Mouse (Mus musculus): Measurements from ENCODE around the gene Pigl. TPM values are rescaled to one million over a fixed set of nuclear protein-coding genes. Genes with fewer than 3 reads are reported as not detected.

Pigl gene
- polyA plus RNA-seq, 1 experiment from 2014 or later: 13.8 TPM

- Histone ChIP-seq H3K27me3 (ENCODE audit: control insufficient read depth, insufficient read depth, low read length) (no peaks in the 10 kb centered on the region), H3K27ac (ENCODE audit: low read depth, low read length) (no peak overlapping the region), H3K36me3 (ENCODE audit: control insufficient read depth, insufficient read depth, low read length) (peaks cover 8% of the 10 kb centered on the region; the same call in 1 of the 2 replicates), H3K4me3 (ENCODE audit: low read depth, low read length) (peak overlapping the region; percentile 50), H3K9me3 (ENCODE audit: control insufficient read depth, low read length) (no peaks in the 10 kb centered on the region), H3K4me1 (replicated peaks; ENCODE audit: control insufficient read depth, insufficient read depth, low read length) (peaks cover 13% of the 10 kb centered on the region; the same call in 1 of the 2 replicates), H3K4me2 (ENCODE audit: low read depth, low read length, severe bottlenecking) (peak overlapping the region; percentile 80), H3K9ac (ENCODE audit: low read length) (peak overlapping the region; percentile 41; the same call in 1 of the 2 replicates)
- ATAC-seq (replicated peaks; ENCODE audit: low FRiP score) (no peak), DNase-seq (ENCODE audit: low spot score) (no peak)
- WGBS: 43% methylated on average over 1 of the region's 1 CpGs
Observed at GRCm38 (mm10) chr11:62553186-62553585, 94.9 kb downstream of the Pigl start.

DNA sequence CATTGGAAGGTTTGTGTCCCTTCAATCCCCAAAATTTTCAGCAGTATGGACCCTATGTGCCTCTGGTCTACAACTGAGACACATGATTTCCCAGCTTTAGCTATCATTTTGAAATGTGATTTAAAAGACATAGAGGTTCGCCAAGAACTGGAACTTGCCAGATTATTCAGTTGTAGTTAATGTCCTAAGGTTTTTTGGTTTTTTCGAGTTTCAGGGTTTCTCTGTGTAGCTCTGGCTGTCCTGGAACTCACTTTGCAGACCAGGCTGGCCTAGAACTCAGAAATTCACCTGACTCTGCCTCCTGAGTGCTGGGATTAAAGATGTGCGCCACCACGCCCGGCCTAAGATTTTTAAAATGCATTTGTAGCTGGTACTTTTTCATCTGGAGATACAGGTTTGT is 95.4 kb downstream of the Pigl start:
- Histone ChIP-seq H3K9ac (ENCODE audit: low read length) (peak overlapping the region; percentile 41; the same call in 1 of the 2 replicates), H3K9me3 (ENCODE audit: control insufficient read depth, low read length) (no peaks in the 10 kb centered on the region), H3K27me3 (ENCODE audit: control insufficient read depth, insufficient read depth, low read length) (no peaks in the 10 kb centered on the region), H3K36me3 (ENCODE audit: control insufficient read depth, insufficient read depth, low read length) (peaks cover 8% of the 10 kb centered on the region; the same call in 1 of the 2 replicates), H3K27ac (ENCODE audit: low read depth, low read length) (no peak overlapping the region), H3K4me2 (ENCODE audit: low read depth, low read length, severe bottlenecking) (peak overlapping the region; percentile 80), H3K4me1 (replicated peaks; ENCODE audit: control insufficient read depth, insufficient read depth, low read length) (peaks cover 13% of the 10 kb centered on the region; the same call in 1 of the 2 replicates), H3K4me3 (ENCODE audit: low read depth, low read length) (peak overlapping the region; percentile 50)
- DNase-seq (ENCODE audit: low spot score): no peak
- 82% methylated on average over 5 of the region's 5 CpGs for WGBS
- ATAC-seq (replicated peaks; ENCODE audit: low FRiP score): no peak

GRCm38 (mm10) chr11:62554163-62554855 is 96.0 kb downstream of the Pigl start:
- H3K27ac ChIP-seq (ENCODE audit: low read depth, low read length): no peak overlapping the region
- H3K27me3 ChIP-seq (ENCODE audit: control insufficient read depth, insufficient read depth, low read length): no peaks in the 10 kb centered on the region
- H3K36me3 ChIP-seq (ENCODE audit: control insufficient read depth, insufficient read depth, low read length): peaks cover 8% of the 10 kb centered on the region; the same call in 1 of the 2 replicates
- ATAC-seq (replicated peaks; ENCODE audit: low FRiP score) (no peak), DNase-seq (ENCODE audit: low spot score) (no peak)
- H3K9ac ChIP-seq (ENCODE audit: low read length): peak overlapping the region; percentile 8; the same call in 1 of the 2 replicates
- peaks cover 11% of the 10 kb centered on the region; the same call in 1 of the 2 replicates for H3K4me1 ChIP-seq (replicated peaks; ENCODE audit: control insufficient read depth, insufficient read depth, low read length)
- 79% methylated on average over 5 of the region's 5 CpGs for WGBS
- H3K9me3 ChIP-seq (ENCODE audit: control insufficient read depth, low read length): no peaks in the 10 kb centered on the region
- H3K4me3 ChIP-seq (ENCODE audit: low read depth, low read length): peak overlapping the region; percentile 50
- peak overlapping the region; percentile 80 for H3K4me2 ChIP-seq (ENCODE audit: low read depth, low read length, severe bottlenecking)

DNA sequence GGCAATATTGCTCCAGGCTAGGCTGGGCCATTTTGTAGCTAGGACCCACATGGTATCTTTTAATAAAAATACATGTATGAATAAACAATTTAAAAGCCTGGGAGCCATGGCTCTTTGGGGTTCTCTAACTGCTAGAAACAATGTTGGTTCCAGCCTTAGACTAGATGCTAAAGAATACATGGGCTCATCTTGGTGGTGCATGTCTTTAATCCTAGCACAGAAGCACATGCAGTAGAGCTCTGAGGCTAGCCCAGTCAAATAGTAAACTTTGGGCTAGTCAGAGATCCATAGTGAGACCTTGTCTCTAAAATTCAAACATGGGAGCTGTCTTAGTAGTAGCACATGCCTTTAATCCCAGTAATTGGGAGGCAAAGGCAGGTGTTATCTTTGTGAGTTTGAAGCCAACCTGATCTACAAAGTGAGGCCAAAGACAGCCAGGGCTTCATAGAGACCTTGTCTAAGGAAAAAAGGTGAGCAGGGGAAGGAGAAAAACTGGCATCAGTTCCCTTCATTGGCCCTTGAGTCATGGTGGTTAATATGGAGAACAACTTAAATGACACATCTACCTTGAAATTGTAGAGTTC is 96.8 kb downstream of the Pigl start:
- Histone ChIP-seq H3K4me2 (ENCODE audit: low read depth, low read length, severe bottlenecking) (peak overlapping the region; percentile 80), H3K9ac (ENCODE audit: low read length) (no peak overlapping the region), H3K36me3 (ENCODE audit: control insufficient read depth, insufficient read depth, low read length) (peaks cover 8% of the 10 kb centered on the region; the same call in 1 of the 2 replicates), H3K9me3 (ENCODE audit: control insufficient read depth, low read length) (no peaks in the 10 kb centered on the region), H3K27ac (ENCODE audit: low read depth, low read length) (no peak overlapping the region), H3K4me3 (ENCODE audit: low read depth, low read length) (0 out of 2 replicates have a peak overlapping the region, but pooled peaks have one; percentile 50), H3K4me1 (replicated peaks; ENCODE audit: control insufficient read depth, insufficient read depth, low read length) (peaks cover 9% of the 10 kb centered on the region; the same call in 1 of the 2 replicates), H3K27me3 (ENCODE audit: control insufficient read depth, insufficient read depth, low read length) (no peaks in the 10 kb centered on the region)
- DNase-seq (ENCODE audit: low spot score) (no peak), ATAC-seq (replicated peaks; ENCODE audit: low FRiP score) (no peak)

DNA sequence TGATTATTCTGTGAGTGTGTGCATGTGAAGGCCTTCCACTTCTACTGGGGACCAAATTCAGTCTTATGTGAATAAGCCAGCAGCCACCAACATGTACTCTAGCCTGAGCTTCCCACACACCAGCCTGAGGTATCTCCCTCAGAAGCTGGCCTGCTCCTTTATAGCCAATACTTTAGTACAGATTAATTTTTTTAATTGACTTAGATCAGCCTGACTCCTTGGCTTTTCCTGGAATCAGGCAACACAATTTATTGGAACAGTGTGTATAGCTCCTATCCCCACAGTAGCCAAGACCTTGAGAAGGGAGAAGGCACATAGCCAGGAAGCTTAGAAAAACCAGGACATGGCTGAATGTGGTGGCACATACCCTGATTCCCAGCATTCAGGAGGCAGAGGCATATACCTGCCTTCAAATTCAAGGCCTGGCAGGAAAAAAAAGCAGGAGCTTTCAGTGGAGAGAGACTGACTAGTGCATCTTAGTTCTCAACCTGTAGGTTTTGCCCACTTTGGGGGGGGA is 97.7 kb downstream of the Pigl start:
- peaks cover 8% of the 10 kb centered on the region; the same call in 1 of the 2 replicates for H3K36me3 ChIP-seq (ENCODE audit: control insufficient read depth, insufficient read depth, low read length)
- peaks cover 9% of the 10 kb centered on the region; the same call in 1 of the 2 replicates for H3K4me1 ChIP-seq (replicated peaks; ENCODE audit: control insufficient read depth, insufficient read depth, low read length)
- no peak overlapping the region for H3K27ac ChIP-seq (ENCODE audit: low read depth, low read length)
- no peak for ATAC-seq (replicated peaks; ENCODE audit: low FRiP score)
- DNase-seq (ENCODE audit: low spot score): no peak
- H3K27me3 ChIP-seq (ENCODE audit: control insufficient read depth, insufficient read depth, low read length): no peaks in the 10 kb centered on the region
- H3K4me2 ChIP-seq (ENCODE audit: low read depth, low read length, severe bottlenecking): no peak overlapping the region
- H3K4me3 ChIP-seq (ENCODE audit: low read depth, low read length): no peak overlapping the region
- no peak overlapping the region for H3K9ac ChIP-seq (ENCODE audit: low read length)
- H3K9me3 ChIP-seq (ENCODE audit: control insufficient read depth, low read length): no peaks in the 10 kb centered on the region

GRCm38 (mm10) chr11:62557205-62557604 is 98.9 kb downstream of the Pigl start:
- ATAC-seq (replicated peaks; ENCODE audit: low FRiP score) (no peak), DNase-seq (ENCODE audit: low spot score) (no peak)
- peaks cover 8% of the 10 kb centered on the region; the same call in 1 of the 2 replicates for H3K36me3 ChIP-seq (ENCODE audit: control insufficient read depth, insufficient read depth, low read length)
- no peak overlapping the region for H3K27ac ChIP-seq (ENCODE audit: low read depth, low read length)
- H3K4me1 ChIP-seq (replicated peaks; ENCODE audit: control insufficient read depth, insufficient read depth, low read length): peaks cover 9% of the 10 kb centered on the region; the same call in 1 of the 2 replicates
- H3K4me3 ChIP-seq (ENCODE audit: low read depth, low read length): no peak overlapping the region
- H3K4me2 ChIP-seq (ENCODE audit: low read depth, low read length, severe bottlenecking): no peak overlapping the region
- no peaks in the 10 kb centered on the region for H3K27me3 ChIP-seq (ENCODE audit: control insufficient read depth, insufficient read depth, low read length)
- H3K9ac ChIP-seq (ENCODE audit: low read length): no peak overlapping the region
- no peaks in the 10 kb centered on the region for H3K9me3 ChIP-seq (ENCODE audit: control insufficient read depth, low read length)
- WGBS: 74% methylated on average over 5 of the region's 5 CpGs

DNA sequence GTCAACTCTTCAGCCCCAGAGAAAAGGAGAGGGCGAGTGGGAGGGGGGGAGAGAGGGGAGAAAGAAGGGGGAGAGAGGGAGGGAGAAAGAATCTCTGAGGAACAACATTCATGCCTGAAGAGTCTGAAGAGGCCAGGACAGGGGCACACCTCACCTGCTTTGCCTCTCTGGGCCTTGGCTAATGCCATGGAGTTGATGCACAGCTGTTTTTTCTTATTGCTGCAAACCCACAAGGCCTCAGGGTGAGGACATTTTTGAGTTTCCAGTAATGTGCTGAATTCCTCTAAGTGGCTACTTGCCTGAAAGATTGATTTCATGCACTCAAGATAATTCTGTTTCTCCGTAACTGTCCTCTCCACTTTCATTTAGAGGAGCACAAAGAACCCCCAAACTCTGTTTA is 99.9 kb downstream of the Pigl start:
- Histone ChIP-seq H3K4me1 (replicated peaks; ENCODE audit: control insufficient read depth, insufficient read depth, low read length) (peaks cover 8% of the 10 kb centered on the region; the same call in 1 of the 2 replicates), H3K4me2 (ENCODE audit: low read depth, low read length, severe bottlenecking) (no peak overlapping the region), H3K27me3 (ENCODE audit: control insufficient read depth, insufficient read depth, low read length) (no peaks in the 10 kb centered on the region), H3K4me3 (ENCODE audit: low read depth, low read length) (no peak overlapping the region), H3K27ac (ENCODE audit: low read depth, low read length) (no peak overlapping the region), H3K36me3 (ENCODE audit: control insufficient read depth, insufficient read depth, low read length) (peaks cover 6% of the 10 kb centered on the region; the same call in 1 of the 2 replicates), H3K9ac (ENCODE audit: low read length) (no peak overlapping the region), H3K9me3 (ENCODE audit: control insufficient read depth, low read length) (no peaks in the 10 kb centered on the region)
- ATAC-seq (replicated peaks; ENCODE audit: low FRiP score) (no peak), DNase-seq (ENCODE audit: low spot score) (no peak)
- WGBS: 83% methylated on average over 2 of the region's 2 CpGs

GRCm38 (mm10) chr11:62558961-62559646 is 100.8 kb downstream of the Pigl start:
- DNase-seq (ENCODE audit: low spot score) (no peak), ATAC-seq (replicated peaks; ENCODE audit: low FRiP score) (no peak)
- H3K9ac ChIP-seq (ENCODE audit: low read length): no peak overlapping the region
- no peak overlapping the region for H3K4me3 ChIP-seq (ENCODE audit: low read depth, low read length)
- WGBS: 66% methylated on average over 6 of the region's 6 CpGs
- H3K27me3 ChIP-seq (ENCODE audit: control insufficient read depth, insufficient read depth, low read length): no peaks in the 10 kb centered on the region
- H3K36me3 ChIP-seq (ENCODE audit: control insufficient read depth, insufficient read depth, low read length): peaks cover 3% of the 10 kb centered on the region; the same call in 1 of the 2 replicates
- peaks cover 6% of the 10 kb centered on the region; the same call in 1 of the 2 replicates for H3K4me1 ChIP-seq (replicated peaks; ENCODE audit: control insufficient read depth, insufficient read depth, low read length)
- no peak overlapping the region for H3K27ac ChIP-seq (ENCODE audit: low read depth, low read length)
- H3K9me3 ChIP-seq (ENCODE audit: control insufficient read depth, low read length): no peaks in the 10 kb centered on the region
- H3K4me2 ChIP-seq (ENCODE audit: low read depth, low read length, severe bottlenecking): no peak overlapping the region

Measured in forebrain, embryonic 11.5 days (tissue).